Mouse (Mus musculus) thymus, adult 18-20 months (tissue): ENCODE data around the gene Cdkal1.

Experiments used
- DNase-seq, 2 experiments: peaks; one replicate each; pipeline ENCODE4 v3.0.0; 2022; ENCODE audit warnings: mixed read lengths in 2 of 2

Cdkal1 gene

GRCm38 (mm10) chr13:29808383-29808782, 47.1 kb downstream of the Cdkal1 start:
- no peak for DNase-seq

DNA sequence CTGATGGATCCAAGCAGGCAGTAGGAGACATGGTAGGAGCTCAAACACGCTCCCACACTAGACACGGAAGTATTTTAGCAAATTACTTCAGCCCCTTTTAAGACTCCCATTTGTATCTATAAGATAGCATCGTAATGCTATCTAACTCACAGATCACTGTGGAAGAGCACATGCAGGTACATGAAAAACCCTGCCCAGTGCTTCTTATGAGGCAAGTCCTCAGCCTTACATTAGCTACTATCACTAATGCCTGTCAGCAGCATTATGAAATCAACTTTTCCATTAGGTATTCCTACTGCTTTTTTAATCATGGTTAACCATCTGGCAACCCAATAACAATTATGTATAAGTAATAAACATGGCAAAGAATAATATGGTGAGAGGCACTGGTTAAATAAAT, 47.5 kb downstream of the Cdkal1 start:
- no peak for DNase-seq

- DNase-seq: no peak
Measured at GRCm38 (mm10) chr13:29806871-29807270, 48.6 kb downstream of the Cdkal1 start.

- no peak for DNase-seq
Measured at GRCm38 (mm10) chr13:29805296-29805695, 50.2 kb downstream of the Cdkal1 start.

DNA sequence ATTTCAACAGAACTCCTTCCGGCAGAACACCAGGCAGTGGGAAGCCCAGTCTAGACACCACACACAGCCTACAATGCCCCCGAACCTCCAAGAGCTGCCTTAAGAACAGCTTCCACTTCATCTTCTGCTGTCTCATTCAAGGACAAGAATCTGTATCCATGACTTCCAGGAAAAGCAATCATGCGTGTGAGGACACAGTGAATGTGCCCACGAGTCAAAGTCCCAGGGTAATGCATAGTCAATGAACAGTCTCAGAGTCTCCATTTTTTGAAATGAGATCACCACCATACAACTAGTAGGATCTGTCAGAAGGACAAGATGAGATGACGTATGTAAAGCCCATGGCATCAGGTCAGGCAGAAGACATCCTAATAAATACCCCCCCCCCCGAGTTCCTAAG, 51.4 kb downstream of the Cdkal1 start:
- no peak for DNase-seq

GRCm38 (mm10) chr13:29802699-29803098, 52.8 kb downstream of the Cdkal1 start:
- DNase-seq: no peak

GRCm38 (mm10) chr13:29800078-29800477, 55.4 kb downstream of the Cdkal1 start:
- DNase-seq: no peak

DNA sequence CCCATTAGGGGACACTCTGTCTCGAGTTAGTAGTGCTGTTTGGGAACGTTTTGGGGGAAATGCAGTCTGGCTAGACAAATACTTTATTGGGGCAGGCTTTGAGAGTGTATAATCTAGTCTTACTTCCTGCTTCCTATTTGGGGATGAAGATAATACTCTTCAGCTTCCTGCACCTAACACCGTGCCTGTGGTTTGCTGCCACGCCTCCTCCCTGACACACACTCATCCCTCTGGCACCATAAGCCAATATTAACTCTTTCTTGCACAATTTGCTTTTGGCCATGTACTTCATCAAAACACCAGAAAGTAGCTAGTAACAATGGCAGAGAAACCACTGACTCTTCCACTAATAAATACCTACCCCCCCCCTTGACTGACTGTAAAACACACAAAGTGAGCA, 63.4 kb downstream of the Cdkal1 start:
- no peak for DNase-seq

- DNase-seq: no peak
Measured at GRCm38 (mm10) chr13:29791439-29791838, 64.0 kb downstream of the Cdkal1 start.

DNA sequence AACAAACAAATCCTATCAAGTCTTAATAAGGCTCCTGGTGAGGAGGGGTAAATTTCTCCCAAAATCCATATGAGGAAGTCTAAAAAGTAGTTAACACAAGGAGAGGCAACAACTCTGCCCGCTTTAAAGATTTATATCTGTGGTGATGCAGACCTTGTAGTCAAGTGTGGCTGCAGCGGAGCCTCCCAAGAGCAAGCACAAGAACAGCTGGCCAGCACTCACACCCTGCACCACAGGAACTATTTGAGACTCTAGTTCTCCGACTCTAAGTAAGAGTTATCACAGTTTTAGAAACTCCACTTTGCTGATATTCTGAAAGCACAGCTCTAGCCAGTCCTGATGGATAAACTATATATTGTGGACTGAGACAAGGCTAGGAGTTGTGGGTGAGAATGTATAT, 68.5 kb downstream of the Cdkal1 start:
- DNase-seq: no peak

DNA sequence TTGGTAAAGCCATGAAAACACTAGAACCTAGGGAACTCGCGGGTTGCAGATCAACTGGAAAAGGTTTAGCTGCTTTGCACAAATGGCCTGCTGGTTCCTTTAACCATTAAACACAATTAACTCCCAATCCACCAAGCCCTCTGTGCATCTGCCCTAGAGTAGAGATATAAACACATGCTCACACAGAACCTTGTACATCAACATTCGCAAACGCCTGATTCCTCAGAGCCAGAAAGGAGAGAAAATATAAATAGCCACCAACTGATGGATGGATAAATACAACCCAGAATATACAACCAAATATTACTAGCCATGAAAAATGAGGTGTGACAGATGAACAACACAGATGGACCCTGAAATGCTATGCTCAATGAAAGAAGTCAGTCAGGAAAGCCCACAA, 70.6 kb downstream of the Cdkal1 start:
- DNase-seq: no peak

GRCm38 (mm10) chr13:29781332-29781731, 74.1 kb downstream of the Cdkal1 start:
- DNase-seq: no peak

DNA sequence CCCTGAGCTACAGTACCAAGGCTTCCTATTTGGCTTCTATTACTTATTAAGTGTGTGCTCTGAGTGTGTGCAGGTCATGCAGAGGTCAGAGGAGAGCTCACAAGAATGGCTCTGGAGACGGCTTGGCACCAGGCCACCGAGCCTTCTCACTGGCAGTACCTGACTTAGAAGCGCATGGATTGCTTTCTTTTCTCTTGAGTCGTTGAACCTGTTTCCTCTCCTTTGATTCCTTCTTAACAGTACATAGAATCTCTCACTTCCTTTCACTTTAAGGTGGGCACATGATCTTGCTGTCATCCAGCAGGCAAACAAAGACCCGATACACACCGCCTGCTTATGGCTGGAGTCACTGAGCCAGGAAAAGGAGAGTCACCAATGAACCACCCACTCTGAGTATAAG, 74.8 kb downstream of the Cdkal1 start:
- DNase-seq: no peak

- no peak for DNase-seq
Measured at GRCm38 (mm10) chr13:29779519-29779918, 76.0 kb downstream of the Cdkal1 start.

DNA sequence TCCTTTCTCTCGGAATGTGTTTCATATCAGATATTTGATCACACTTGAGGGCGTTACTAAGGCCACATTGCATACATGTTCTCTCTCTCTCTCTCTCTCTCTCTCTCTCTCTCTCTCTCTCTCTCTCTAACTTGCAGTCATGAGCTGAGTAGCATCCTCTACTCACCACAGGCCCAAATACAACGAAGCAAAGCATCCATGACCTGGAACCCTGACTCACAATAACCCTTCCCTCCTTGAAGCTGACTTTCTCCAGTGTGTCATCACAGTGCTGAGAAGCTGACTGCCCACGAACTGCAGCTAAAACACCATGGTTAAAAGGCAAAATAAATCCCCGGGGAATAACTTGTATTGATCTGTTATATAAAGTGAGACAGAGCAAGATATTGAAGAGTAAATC, 76.4 kb downstream of the Cdkal1 start:
- no peak for DNase-seq

- no peak for DNase-seq
Measured at GRCm38 (mm10) chr13:29778124-29778523, 77.3 kb downstream of the Cdkal1 start.

DNA sequence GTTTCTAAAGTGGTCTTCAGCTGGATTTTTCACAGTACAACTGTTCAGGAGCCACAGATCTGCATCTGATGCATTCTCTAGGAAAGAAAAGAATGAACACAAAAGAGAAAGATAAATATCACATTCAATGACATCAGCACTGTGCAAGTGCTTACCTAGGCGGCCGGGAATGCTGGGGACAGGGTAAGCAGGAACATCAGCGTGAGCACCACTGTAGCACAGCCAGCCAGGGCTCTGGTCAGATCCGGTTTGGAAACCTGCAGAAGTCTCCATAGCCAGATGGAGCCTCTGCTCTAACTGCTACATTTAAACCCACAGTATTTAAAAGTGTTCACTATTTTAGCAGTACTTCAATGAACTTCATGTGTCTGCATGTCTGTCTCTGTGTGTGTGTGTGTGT, 78.2 kb downstream of the Cdkal1 start:
- DNase-seq: no peak

GRCm38 (mm10) chr13:29775603-29776230, 79.8 kb downstream of the Cdkal1 start:
- no peak for DNase-seq

DNA sequence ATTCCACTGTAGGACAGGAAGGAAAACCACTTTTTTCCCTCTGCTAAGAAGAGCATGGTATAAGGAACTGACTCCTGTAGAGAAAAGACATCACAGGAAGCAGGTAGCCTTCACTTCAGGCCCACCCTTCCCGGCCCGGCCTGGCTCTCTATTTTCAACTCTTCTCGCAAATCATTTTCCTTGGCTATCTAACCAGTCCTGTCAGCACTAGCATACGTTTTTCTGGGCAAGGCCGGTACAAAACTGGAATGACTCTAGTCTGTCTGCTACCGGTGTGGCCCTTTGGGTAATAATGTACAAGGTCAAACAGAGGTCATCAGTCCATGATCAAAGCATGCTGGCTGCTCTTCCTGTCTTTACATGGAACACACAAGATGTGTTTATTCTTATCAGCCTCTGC, 81.9 kb downstream of the Cdkal1 start:
- DNase-seq: no peak

DNA sequence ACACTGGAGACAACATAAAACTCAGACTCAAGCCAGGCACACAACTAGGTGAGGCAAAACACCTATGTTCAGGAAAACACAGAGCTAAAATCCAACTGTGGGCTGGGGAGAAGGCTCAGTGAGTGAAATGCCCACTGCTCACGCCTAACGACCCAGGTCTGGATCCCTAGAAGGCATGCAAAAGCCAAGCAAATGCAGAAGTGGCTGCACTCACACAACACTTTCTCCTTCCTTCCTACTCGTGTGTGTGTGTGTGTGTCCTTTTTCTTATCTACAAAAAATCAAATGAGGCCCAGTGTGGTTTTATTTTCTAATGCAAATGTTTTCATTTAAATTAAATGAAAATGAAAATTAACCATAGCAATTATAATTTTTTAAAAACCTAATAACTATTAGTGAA, 82.5 kb downstream of the Cdkal1 start:
- DNase-seq: no peak

GRCm38 (mm10) chr13:29769647-29770436, 85.6 kb downstream of the Cdkal1 start:
- no peak for DNase-seq

GRCm38 (mm10) chr13:29768104-29768503, 87.4 kb downstream of the Cdkal1 start:
- DNase-seq: no peak

DNA sequence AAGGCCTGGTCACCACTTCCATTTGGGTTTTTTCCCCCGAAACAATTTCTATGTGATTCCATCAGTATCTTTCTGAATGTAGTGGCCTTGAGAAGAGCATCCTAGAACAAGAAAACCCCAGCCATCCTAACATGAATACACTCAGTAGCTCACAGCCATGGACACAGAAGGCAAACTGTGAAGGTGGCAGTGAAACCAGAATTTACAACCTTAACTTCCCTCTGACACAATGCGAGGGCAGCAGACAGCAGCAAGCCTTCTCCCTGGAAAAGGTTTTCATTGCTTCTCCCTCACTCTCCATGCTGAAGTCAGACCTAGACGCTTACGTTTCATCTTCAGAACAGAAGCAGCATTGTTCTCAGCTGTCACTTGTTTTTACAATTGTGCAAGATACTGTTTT, 87.9 kb downstream of the Cdkal1 start:
- DNase-seq: no peak

GRCm38 (mm10) chr13:29766377-29766776, 89.1 kb downstream of the Cdkal1 start:
- DNase-seq: no peak

- no peak for DNase-seq
Measured at GRCm38 (mm10) chr13:29765296-29765695, 90.2 kb downstream of the Cdkal1 start.
